Mouse (Mus musculus) kidney, embryonic 14.5 days (tissue): ENCODE data around the gene Camta1. TPM values are rescaled to one million over a fixed set of nuclear protein-coding genes. Genes with fewer than 3 reads are reported as not detected.
"Not testable (repeated sequence)": the region's sequence is repeated elsewhere in the genome, so short reads cannot be mapped to it uniquely, and the experiment has no call there.

Experiments used
- ATAC-seq: fragments of 200-750 bp; cut with Nextera tagmentation; 2 replicates; pipeline ENCODE4 v1.8.0; 2017; ENCODE audit warnings: moderate number of reproducible peaks, mild to moderate bottlenecking, moderate TSS enrichment, moderate library complexity; ENCODE audit not compliant: low FRiP score, low TSS enrichment
- H3K27ac ChIP-seq: fragments of 300-500 bp; sonication (generic); 2 replicates; pipeline ENCODE4 v1.5.1; 2014; ENCODE audit warnings: low read depth, mild to moderate bottlenecking, low read length, moderate library complexity, mixed read lengths
- H3K27me3 ChIP-seq: fragments of 300-500 bp; sonication (generic); 2 replicates; pipeline ENCODE4 v1.6.1; 2014; ENCODE audit warnings: mild to moderate bottlenecking, low read length; ENCODE audit not compliant: control insufficient read depth, insufficient read depth
- H3K36me3 ChIP-seq: fragments of 300-500 bp; sonication (generic); 2 replicates; pipeline ENCODE4 v1.6.1; 2014; ENCODE audit warnings: low read length, mixed read lengths; ENCODE audit not compliant: control insufficient read depth, insufficient read depth
- H3K4me1 ChIP-seq: fragments of 300-500 bp; sonication (generic); 2 replicates; pipeline ENCODE4 v1.6.1; 2014; ENCODE audit warnings: low read length, mixed read lengths; ENCODE audit not compliant: control insufficient read depth, insufficient read depth
- H3K4me2 ChIP-seq: fragments of 300-500 bp; sonication (generic); replicated peaks from 2 replicates; pipeline ENCODE4 v1.6.1; 2014; ENCODE audit warnings: low read depth, mild to moderate bottlenecking, low read length
- H3K4me3 ChIP-seq: fragments of 300-500 bp; sonication (generic); 2 replicates; pipeline ENCODE4 v1.5.1; 2014; ENCODE audit warnings: mild to moderate bottlenecking, low read length
- H3K9ac ChIP-seq: fragments of 300-500 bp; sonication (generic); 2 replicates; pipeline ENCODE4 v1.6.1; 2014; ENCODE audit warnings: low read depth, mild to moderate bottlenecking, low read length, moderate library complexity
- H3K9me3 ChIP-seq: fragments of 300-500 bp; sonication (generic); 2 replicates; pipeline ENCODE4 v1.6.1; 2016; ENCODE audit warnings: low read length; ENCODE audit not compliant: control insufficient read depth
- WGBS: fragments of 180-500 bp; shearing (Covaris S2); extraction: QIAGEN DNeasy Blood & Tissue Kit; methylation state at CpG from one replicate; pipeline ENCODE4 v1.1.7; 2014; 5-methylcytosine and 5-hydroxymethylcytosine counted together
- polyA plus RNA-seq: library from polyadenylated mRNA; unstranded; fragments of >200 nt; fragmentation: Nextera tagmentation; extraction: Ambion mirVana; gene quantifications from 2 replicates; pipeline ENCODE4 v1.2.1, GENCODE M21; 2014

The Camta1 gene
- polyA plus RNA-seq, 1 experiment from 2014 or later, result 107 TPM

DNA sequence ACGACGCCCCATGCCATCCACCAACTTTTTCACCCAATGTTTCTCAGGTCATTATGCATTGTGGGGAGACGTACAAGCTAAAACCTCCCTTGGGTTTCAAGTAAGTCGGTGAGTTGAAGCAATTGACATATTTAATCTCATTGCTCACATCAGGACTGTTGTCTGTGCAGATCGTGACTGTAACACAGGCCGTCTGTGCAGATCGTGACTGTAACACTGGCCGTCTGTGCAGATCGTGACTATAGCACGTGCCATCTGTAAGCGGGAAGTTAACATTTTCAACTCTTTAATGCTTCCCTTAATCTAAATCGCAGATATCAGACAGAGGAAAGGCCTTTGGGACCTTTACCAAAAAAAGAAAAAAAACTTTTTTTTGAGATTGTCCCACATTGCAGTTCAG lies 947.9 kb downstream of the Camta1 start:
- H3K27me3 ChIP-seq, result no peaks in the 10 kb centered on the region
- peak overlapping the region; percentile 63 for H3K4me3 ChIP-seq
- H3K9ac ChIP-seq, result peak overlapping the region; percentile 73
- H3K27ac ChIP-seq, result peak overlapping the region; percentile 86
- WGBS, result 17% methylated on average over 12 of the region's 12 CpGs
- H3K4me2 ChIP-seq, result peak overlapping the region; percentile 56
- H3K36me3 ChIP-seq, result no peaks in the 10 kb centered on the region
- no peak for ATAC-seq
- peaks cover 8% of the 10 kb centered on the region for H3K4me1 ChIP-seq
- H3K9me3 ChIP-seq, result no peaks in the 10 kb centered on the region

DNA sequence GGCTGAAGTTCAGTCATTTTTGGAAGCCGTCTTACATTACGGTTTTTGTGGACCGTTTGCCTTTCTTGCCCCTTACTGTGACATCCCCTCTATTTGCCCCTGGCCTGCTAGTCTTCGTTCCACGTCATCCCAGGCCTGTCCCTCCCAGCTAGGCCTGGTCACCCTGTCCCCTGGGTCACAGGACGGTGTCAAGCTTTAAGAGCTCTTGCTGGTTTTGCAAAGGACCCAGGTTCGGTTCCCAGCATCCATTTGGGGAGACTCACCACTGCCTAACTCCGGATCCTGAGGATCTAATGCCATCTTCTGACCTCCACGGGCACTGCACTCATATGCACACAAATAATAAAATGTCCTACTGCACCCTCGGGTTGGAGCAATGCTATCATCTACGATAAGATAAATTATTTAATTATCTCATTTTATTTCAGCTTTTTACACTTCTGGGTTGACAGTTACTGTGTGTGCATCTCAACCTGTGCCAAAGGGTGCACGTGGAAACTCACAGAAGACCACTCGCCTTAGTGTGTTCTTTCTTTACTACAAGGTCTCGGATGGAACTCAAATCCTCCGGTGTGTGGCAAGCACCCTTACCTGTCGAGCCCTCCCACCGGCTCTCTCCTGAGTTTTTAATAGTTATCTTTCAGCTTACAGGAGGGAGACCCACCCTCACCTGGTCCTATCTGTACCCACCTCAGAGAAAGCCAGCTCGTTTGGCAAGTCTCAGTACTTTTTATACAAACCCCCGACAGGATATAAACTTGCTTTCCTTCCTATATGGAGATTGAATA lies 951.3 kb downstream of the Camta1 start:
- WGBS, result 89% methylated on average over 19 of the region's 19 CpGs
- Histone ChIP-seq H3K27me3 (no peaks in the 10 kb centered on the region), H3K9ac (peak overlapping the region; percentile 42), H3K9me3 (no peaks in the 10 kb centered on the region), H3K4me1 (peaks cover 10% of the 10 kb centered on the region), H3K4me3 (peak overlapping the region; percentile 84; the same call in 1 of the 2 replicates), H3K4me2 (peak overlapping the region; percentile 32; the same call in 1 of the 2 replicates), H3K27ac (peak overlapping the region; percentile 52), H3K36me3 (peaks cover 9% of the 10 kb centered on the region)
- peak; percentile 20; the same call in 1 of the 2 replicates for ATAC-seq

DNA sequence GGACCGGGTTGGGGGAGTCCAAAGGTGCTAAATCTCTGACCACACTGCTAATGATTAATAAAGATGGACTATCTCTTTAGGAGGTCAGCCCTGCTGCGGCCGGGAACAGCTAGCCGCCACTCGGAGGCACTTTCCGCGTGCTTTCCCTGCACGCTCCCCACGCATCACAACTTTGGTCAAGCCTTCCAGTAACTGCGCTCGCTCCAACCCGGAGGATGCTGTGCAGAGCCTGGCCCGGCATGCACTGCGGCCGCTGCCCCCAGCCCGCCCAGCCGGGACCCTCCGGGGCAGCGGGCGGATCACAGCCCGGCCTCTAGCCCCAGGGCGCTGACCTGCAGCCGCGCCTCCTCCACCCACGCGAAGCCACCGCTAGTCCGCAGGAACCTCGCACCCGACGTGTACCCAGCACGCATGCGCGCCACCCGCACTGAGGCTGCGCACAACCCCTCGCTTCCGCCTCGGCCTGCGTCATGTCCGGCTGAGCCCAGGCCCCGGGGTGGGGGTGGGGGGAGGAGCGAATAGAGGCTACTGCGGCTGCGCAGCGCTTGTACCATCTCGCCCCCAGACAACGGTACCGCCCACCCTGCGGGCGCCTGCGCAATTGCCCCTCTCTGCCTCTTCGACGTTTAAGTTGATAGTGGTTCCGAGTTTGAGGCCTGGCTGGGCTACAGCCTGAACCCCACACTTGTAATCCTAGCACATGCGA lies 952.1 kb downstream of the Camta1 start:
- H3K9me3 ChIP-seq, result no peaks in the 10 kb centered on the region
- no peaks in the 10 kb centered on the region for H3K27me3 ChIP-seq
- WGBS, result under 1% methylated on average over 56 of the region's 56 CpGs
- peak overlapping the region; percentile 85 for H3K27ac ChIP-seq
- ATAC-seq, result peak; percentile 91
- peaks cover 14% of the 10 kb centered on the region for H3K36me3 ChIP-seq
- peak overlapping the region; percentile 70 for H3K4me2 ChIP-seq
- H3K9ac ChIP-seq, result peak overlapping the region; percentile 87
- H3K4me3 ChIP-seq, result peak overlapping the region; percentile 84
- H3K4me1 ChIP-seq, result peaks cover 6% of the 10 kb centered on the region

DNA sequence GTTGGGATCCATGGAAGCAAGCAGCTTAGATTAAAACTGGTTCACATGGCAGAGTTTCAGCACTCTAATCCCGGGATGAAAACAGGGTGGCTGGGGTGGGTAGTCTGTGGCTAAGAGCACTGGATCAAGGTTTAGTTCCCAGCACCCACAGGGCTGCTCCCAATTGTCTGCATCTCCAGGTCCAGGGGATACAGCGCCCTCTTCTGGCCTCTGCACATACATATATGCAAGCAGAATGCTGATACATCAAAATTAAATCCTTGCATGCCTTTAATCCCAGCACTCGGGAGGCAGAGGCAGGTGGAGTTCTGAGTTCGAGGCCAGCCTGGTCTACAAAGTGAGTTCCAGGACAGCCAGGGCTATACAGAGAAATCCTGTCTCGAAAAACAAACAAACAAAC lies 953.2 kb downstream of the Camta1 start:
- 81% methylated on average over 5 of the region's 5 CpGs for WGBS
- H3K9ac ChIP-seq, result not testable (repeated sequence)

DNA sequence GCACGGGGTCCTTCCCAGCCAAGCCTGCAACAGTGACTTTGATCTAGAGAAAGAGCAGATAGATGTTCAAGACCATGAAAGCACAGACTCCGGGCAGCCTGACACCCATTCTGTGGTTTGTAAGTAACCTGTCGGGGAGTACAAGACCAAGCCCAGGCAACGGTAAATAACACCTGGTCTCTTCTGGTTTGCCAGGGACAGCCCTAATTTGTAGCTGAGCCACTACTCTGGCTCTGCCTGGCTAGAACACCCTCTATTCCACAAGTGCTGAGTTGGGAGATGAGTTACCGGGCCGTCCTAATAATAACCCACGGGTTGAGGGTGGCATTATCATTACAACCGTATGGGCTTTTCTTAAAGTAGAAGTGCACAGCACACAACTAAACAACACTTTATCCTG lies 954.6 kb downstream of the Camta1 start:
- ATAC-seq, result no peak
- no peaks in the 10 kb centered on the region for H3K27me3 ChIP-seq
- H3K4me3 ChIP-seq, result no peak overlapping the region
- WGBS, result 97% methylated on average over 8 of the region's 8 CpGs
- H3K4me2 ChIP-seq, result no peak overlapping the region
- no peak overlapping the region for H3K9ac ChIP-seq
- peaks cover 6% of the 10 kb centered on the region for H3K4me1 ChIP-seq
- H3K36me3 ChIP-seq, result peaks cover 29% of the 10 kb centered on the region
- no peaks in the 10 kb centered on the region for H3K9me3 ChIP-seq
- no peak overlapping the region for H3K27ac ChIP-seq

More for the DNA sequence above, 953.2 kb downstream of the Camta1 start:
- not testable (repeated sequence) for H3K4me3 ChIP-seq, H3K27ac ChIP-seq, ATAC-seq, H3K9me3 ChIP-seq, H3K4me1 ChIP-seq, H3K27me3 ChIP-seq, H3K4me2 ChIP-seq
- peaks cover 23% of the 10 kb centered on the region for H3K36me3 ChIP-seq

DNA sequence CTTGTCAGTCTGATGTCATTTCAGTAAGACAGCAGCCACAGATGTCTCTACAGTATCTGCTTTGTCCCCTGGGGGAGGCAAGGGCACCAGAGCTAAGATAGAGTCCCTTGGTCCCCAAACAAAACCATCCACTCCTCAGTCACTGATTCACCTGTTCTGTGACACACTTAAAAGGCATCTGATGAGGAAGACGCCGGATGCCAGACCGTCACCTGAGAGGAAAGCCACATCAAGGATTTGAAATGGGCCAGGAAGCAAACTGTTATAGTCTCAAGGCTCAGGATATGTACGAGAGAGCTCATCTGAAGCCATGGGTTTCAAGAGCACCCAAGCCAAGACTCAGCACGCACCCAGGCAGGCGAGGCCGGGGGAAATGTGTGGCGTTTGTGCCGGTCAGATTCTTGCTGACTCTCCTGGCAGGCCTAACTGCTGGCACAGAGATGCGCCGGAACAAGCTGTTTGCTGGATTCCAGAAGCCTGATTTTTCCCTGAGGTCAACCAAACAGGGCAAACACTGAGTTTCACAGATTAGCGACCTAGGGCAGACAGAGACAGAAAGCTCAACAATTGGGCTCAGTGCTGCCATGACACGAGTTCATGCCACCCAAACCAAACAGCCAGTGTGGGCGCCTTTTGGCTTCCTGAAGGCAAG lies 958.5 kb downstream of the Camta1 start:
- no peaks in the 10 kb centered on the region for H3K27me3 ChIP-seq
- peaks cover 55% of the 10 kb centered on the region for H3K36me3 ChIP-seq
- 95% methylated on average over 14 of the region's 14 CpGs for WGBS
- H3K27ac ChIP-seq, result no peak overlapping the region
- no peak overlapping the region for H3K9ac ChIP-seq
- no peaks in the 10 kb centered on the region for H3K9me3 ChIP-seq
- no peaks in the 10 kb centered on the region for H3K4me1 ChIP-seq
- no peak overlapping the region for H3K4me3 ChIP-seq
- ATAC-seq, result no peak
- no peak overlapping the region for H3K4me2 ChIP-seq

DNA sequence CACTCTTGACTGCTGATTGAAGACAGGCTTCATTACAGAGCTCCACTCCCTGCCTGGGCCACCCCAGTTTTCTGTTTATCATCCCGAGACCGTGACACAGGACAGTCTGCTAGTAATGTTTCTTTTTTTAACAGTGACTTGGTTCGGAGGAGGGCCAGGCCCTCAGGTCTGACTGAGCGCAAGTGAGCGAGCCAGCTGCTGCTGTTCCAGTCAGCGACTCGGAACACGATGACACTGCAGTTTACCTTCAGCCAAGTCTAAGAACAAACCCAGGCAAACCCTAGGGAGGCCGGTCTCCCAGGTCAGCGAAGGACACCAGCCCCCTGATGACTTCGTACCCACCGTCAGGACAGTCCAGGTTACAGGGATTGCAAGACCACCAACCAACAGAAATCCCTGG lies 959.6 kb downstream of the Camta1 start:
- ATAC-seq, result peak; percentile 55

DNA sequence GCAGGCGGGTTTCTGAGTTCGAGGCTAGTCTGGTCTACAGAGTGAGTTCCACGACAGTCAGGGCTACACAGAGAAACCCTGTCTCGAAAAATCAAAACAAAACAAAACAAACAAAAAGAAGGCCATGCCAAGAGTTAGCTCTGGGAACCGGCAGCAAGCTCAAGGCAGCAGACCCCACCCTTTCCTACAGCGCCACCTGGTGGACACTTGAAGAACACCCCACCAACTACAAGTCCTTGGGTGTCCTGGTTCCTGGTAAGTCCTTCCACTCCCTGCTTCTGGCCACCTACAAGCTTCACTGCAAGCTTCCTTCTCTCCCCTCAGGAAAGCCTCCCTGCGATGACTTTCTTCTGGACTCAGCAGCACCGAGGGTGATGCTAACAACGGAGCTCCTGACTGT lies 960.0 kb downstream of the Camta1 start:
- Histone ChIP-seq H3K4me2 (no peak overlapping the region), H3K4me1 (no peaks in the 10 kb centered on the region), H3K27ac (no peak overlapping the region), H3K27me3 (no peaks in the 10 kb centered on the region), H3K36me3 (peaks cover 68% of the 10 kb centered on the region), H3K9me3 (no peaks in the 10 kb centered on the region), H3K9ac (no peak overlapping the region), H3K4me3 (no peak overlapping the region)
- ATAC-seq, result no peak
- WGBS, result 56% methylated on average over 9 of the region's 9 CpGs

More for the DNA sequence above, 959.6 kb downstream of the Camta1 start:
- H3K4me1 ChIP-seq, result no peaks in the 10 kb centered on the region
- no peaks in the 10 kb centered on the region for H3K9me3 ChIP-seq
- no peaks in the 10 kb centered on the region for H3K27me3 ChIP-seq
- H3K4me3 ChIP-seq, result no peak overlapping the region
- H3K36me3 ChIP-seq, result peaks cover 66% of the 10 kb centered on the region
- no peak overlapping the region for H3K9ac ChIP-seq
- no peak overlapping the region for H3K4me2 ChIP-seq
- no peak overlapping the region for H3K27ac ChIP-seq
- WGBS, result 65% methylated on average over 12 of the region's 12 CpGs
